Mouse (Mus musculus) lung, postnatal 25 days (tissue): ENCODE measurements around the gene Tmem107.

ENCODE experiments used
- DNase-seq: peaks from one replicate; pipeline ENCODE4 v3.0.0; 2022; ENCODE audit warnings: low spot score

Tmem107 gene

DNA sequence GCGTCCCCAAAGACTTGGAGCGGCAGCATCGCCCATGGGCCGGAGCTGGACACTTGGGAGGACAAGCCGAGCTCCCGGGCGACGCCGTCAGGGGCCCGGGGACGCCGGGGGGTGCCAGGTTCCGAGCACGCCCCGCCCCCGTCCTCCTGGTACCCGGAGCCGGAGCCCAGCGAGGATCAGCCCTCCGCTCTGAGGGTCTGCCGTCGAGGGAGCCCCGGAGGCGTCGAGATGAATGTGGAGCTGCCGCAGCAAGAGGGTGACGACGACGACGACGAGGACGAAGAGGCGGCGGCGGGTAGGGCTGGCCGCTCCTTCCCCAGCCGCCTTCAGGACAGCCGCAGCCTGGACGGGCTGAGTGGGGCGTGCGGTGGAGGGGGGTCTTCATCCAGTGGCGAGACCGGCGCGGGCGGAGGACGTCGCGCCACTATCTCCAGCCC lies 10.6 kb upstream of the Tmem107 start:
- no peak for DNase-seq

DNA sequence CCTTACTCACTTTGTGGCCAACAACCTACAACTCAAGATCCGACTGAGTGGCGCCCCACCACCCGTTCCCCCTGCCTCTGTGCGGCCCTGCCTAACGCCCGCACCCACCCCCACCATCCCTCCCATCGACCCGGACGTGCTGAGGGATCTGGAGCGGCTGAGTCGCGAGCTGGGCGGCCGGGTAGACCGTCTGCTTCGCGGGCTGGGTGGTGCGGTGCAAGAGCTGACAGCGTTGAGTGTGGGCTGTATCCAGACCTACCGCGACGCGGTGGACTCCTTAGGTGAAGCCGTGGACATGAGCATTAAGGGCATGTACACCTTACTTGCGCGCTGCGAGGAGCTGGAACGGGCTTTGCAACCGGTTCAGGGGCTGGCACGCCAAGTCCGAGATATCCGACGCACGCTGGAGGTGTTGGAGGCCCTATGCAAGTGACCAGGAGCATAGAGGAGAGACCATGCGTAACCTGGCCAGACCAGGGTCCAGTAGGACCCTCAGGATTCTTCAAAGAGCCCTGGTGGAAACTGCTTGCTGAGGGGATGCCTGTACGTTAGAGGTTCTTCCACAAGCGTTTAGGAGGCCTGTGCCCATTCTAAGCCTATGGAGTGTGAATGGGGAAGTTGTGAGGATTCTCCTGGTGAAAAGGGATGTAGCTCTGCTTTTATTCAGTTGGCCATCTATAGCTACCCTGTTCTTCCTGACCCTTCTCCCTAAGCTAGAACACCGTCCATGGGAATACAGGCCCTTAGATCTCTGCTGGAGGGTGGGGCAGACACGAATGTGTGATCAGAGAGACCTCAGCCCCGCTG lies 10.0 kb upstream of the Tmem107 start:
- no peak for DNase-seq

DNA sequence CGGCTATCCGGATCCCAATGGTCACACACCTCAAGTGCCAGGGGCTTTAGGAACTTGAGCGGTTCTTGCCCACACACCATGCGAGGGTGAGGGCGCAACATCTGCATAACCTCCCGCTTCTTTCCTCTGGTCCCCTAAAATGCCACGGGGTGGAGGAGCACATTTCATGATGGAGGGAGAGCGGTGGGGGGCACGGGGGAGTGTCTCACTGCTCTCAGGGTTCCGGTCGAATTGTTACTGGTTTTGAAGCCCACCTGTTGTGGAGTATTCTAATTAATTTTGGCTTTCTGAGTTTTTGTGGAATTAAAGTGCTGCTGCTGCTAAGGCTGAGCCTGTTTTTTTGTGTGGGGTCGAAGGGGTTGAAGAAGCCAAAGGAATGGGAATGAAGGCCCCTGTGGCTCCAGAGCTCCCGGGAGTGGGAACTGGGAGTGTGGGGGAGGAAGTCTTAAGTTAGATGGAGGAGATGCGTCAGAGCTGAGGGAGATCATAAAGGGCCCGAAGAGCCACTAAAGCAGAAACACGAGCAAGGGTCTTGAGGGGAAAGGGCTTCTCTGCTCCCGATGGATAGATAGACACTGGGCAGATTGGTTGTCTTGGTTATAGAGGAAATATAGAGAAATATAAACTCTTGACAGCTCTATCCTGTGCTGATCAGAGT lies 9.2 kb upstream of the Tmem107 start:
- no peak for DNase-seq

DNA sequence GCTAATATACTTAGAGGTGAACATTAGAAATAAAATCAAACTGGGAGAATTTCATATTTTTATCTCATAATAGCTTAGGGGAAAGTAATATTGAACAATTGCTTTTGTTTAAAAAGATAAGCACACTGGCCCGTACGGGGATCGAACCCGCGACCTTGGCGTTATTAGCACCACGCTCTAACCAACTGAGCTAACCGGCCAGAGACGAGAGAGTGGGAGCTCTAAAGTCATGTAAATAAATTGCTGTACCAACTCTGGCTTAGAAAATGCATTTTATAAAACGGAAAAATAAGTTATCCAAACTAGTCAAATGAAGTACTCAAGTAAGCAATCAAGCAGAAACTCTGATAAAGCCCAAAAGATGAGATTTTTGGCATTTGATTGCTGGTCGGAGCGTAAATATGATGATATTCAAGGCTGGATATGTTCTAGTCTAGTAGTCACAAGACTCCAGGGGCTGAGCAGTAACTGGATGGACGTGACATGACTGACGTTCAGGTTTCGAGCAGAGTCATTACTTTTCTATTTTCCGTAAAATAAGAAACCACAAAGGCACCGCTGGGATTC lies 8.3 kb upstream of the Tmem107 start:
- DNase-seq = peak; percentile 80

DNA sequence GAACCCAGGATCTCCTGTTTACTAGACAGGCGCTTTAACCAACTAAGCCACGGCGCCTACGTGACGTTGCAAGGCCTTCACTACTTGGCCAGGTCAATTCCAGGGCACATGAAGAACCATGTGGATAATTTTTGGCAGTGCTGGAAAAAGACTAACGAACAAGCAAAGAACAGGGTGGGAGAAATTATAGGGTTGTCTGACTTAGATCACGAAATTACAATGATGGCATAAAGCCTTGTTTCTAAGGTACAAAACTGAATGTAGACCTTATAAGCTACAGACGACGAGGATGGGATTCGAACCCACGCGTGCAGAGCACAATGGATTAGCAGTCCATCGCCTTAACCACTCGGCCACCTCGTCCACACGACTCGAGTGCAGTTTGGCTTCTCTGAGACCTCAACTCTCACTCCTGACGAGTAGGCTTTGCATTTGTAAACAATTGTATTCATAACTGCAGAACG lies 7.8 kb upstream of the Tmem107 start:
- peak; percentile 97 for DNase-seq

DNA sequence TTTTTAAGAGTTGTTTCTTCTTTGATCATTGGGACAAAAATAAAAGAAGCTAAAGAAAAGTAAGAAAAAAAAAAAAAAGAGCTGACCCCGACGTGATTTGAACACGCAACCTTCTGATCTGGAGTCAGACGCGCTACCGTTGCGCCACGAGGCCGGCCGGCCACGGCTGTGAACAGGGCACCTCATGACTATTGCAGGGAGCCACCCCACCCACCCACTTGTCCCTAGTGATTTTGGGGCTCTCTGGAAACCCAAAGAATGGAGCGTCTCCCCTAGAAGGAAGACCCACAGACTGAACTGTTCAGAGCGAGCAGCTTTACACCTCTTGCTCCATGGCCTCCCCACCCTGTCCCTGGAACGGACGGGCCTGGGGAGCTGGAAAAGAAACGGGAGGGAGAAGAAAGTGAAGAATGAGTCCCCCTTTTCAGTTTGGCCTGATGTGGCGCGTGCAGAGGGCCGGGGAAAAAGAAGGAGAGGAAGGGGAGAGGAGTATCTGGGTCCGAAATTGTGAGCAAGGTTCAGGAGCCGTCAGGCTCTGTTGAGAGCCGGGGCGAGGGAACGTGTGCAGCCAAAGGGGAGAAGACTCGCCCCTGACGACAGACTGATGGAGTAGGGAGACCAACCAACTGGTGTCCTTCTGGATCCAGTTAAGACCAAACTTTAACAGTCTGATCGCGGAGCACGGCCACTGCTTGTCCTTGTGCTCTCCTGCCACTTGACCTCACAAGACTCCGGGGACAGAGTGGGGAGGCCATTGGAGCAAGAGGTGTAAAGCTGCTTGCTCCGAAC lies 7.0 kb upstream of the Tmem107 start:
- DNase-seq = peak; percentile 64

DNA sequence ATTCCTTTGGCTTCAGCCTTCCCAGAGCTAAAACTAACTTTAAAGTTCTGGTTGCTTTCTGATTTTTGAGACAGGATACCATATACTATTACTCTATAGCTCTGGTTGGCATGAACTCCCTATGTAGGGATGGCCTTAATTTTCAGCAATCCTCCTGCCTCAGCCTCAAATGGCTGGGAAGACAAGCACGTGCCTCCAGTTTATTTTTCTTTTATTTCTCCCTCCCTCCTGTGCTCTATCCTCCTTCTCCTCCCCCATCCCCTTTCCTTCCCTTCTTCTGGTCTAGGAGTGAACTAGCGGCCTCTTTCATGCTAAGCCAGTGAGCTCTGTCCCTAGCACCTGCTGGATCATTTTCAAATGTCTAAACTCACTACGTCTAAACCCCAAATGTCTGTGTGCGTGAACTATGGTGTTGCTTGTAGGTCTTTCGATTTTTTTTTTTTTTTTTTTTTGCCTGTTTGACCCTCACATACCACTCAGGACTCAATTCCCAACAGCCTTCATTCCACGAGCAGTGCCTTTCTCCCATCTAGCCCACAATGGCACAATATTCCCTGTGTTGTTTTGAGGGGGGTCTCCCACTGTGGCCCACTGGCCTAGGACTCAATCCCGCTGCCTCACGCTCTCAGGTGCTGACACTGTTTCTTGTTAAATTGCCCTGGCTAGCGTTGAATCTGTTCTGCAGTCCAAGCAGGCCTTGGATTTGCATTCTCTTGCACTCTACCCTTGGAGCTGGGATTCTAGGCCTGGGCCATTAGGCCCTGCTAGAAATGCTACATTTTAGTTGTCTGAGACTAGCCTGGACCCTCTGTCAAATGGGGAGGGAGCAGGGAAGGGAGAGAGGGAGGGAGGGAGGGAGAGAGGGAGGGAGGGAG lies 6.1 kb upstream of the Tmem107 start:
- DNase-seq = no peak

DNA sequence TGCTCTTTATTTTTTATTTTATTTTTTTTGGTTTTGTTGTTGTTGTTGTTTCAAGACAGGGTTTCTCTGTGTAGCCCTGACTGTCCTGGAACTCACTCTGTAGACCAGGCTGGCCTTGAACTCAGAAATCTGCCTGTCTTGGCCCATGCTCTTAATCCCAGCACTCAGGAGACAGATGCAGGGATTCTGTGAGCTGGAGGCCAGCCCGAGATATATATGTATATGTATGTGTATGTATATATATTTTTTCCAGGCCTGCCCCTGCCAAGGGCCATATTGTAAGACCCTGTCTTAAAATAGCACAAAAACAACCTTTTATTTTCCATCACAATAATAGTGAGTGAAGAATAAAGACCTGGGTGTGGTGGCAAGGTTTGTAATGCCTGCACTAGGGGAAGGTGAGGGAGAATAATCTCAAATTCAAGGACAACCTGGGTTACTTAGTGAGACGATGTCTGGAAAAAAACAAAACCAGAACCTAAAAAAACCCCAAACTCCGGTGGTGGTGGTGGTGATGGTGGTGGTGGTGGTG lies 5.1 kb upstream of the Tmem107 start:
- DNase-seq = no peak

DNA sequence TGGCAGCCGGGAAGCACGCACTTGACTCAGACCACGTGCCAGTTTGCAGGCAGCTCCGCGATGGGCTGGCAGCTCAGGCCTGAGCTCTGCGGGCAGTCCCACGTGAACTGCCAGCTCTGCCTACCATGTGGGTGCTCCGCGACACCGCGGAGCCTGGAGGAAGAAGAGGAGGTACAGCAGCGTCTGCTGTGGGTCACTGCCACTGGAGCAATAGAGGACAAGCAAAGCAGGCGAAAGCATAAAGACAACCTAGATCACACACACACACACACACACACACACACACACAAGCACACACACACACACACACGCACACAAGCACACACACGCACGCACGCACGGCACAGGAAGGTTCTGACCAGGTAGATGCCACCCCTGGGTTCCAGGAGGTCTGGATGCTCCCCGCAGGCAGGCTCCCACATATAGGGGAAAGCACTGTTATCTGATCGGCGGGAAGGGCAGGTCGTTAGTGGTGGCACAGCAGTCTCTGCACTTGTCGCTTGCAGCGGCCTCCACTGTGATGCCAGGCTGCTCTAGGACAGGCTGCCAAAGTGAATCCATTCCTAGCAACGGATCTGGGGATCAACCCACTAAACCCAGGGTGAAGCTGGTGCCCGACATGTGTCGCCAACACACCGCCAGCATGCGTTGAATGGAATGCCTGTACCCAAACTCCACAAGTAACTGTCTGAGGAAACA lies 4.3 kb upstream of the Tmem107 start:
- DNase-seq = peak; percentile 46

DNA sequence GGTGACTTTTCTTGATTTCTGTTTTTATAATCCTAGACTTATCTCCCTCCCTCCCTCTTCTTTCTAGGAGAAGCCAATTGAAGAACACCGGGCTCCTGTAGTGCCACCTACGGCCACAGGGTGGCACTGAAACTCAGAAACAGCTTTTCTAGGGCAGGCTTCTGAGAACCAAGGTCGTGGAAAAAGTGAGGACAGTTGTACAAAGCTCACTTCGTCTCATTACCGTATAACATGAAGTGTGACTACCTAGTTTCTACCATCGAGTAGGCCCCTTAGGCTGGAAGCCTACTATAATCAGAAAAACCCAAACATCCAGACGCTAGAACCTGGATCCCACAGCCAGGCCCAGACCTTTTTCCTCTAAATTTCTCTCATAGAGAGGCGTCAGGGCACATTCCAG lies 3.6 kb upstream of the Tmem107 start:
- peak; percentile 92 for DNase-seq

DNA sequence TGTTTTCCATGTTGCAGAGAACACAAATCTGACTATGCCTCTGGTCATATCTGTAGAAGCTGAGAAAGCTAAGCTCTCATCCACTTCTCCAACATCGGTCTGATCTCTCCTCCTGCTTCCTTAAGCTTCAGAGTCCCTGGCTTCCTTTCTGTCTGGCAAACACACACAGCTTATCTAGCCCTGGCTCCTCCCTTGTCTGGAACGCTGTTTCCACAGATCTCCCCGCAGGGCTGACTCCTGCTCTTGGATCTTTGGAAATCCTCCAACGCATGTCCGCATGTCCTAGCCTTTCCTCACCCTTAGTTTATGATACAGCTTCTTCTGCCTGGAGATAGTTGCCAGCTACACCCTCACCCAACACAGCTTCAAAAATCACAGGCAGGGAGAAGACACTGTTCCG lies 3.0 kb upstream of the Tmem107 start:
- DNase-seq = peak; percentile 62

DNA sequence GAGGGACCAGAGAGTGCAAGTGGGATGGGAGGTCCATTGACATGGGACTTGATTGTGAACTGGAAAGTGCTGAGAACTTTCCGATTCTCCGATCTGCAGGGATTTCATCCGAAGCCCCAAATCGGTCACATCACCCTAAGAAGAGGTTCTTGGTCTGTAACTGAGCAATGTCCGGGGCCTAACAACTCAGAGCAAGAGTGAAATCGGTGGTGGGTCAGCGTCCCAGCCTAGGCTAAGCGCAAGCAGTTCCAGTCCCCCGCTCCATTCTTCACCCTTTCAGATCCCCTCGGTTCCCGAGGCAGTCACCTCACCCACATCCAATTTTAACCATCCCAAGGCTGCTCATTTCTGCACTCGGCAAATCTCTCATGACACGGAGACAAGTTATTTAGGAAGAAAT lies 513 bp upstream of the Tmem107 start:
- DNase-seq = no peak

DNA sequence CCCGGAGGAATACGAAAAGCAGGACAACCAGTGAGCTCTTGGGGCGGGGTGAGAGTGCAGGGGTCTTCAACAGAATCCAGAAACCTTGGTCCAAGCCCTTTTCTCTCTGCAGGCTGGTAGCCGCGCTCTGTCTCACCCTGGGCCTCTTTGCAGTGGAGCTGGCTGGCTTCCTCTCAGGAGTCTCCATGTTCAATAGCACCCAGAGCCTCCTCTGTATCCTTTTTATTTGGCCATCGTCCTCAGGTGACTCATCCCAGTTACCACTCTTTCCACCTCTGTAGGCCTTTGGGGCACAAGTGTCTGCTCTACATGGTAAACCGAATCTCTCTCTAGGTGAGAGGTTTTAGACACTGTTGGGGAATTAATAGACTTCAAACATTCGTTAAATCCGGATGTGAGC lies 656 bp downstream of the Tmem107 start:
- no peak for DNase-seq

DNA sequence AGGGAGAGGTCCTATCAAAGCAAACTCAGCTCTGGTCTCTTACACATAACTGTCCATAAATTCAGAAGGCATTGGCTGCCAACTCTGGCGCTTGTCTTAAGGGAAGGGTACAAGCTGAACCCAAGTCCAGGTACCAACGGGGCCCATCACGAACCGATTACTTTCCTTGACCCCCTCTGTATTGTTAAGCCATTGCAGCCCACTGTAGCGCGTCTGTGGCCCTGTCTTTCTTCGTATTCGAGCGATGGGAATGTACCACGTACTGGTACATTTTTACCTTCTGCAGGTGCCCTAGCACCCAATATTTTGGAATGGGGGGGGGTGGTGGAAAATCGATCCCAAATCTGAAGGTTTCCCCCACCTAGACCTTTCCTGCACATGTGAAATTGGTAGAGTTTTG lies 1.6 kb downstream of the Tmem107 start:
- DNase-seq = no peak

DNA sequence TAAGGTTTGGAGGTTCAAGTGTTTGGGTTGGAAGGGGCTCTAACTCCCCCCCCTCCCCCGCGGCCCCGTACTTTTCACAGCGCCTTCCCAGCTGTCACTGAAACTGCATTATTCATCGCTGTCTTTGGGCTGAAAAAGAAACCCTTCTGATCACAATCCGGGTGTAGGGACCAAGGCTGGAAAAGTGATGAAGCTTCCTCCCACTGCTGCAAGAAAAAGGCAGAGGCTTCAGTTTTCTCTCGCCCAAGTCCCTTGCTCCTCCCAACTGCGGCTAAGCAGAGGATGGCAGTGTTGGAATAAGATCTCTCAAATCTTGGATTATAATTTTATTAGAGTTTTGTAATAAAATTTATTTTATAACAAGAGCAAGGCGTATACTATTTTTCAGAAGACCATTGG lies 2.1 kb downstream of the Tmem107 start:
- DNase-seq = no peak

DNA sequence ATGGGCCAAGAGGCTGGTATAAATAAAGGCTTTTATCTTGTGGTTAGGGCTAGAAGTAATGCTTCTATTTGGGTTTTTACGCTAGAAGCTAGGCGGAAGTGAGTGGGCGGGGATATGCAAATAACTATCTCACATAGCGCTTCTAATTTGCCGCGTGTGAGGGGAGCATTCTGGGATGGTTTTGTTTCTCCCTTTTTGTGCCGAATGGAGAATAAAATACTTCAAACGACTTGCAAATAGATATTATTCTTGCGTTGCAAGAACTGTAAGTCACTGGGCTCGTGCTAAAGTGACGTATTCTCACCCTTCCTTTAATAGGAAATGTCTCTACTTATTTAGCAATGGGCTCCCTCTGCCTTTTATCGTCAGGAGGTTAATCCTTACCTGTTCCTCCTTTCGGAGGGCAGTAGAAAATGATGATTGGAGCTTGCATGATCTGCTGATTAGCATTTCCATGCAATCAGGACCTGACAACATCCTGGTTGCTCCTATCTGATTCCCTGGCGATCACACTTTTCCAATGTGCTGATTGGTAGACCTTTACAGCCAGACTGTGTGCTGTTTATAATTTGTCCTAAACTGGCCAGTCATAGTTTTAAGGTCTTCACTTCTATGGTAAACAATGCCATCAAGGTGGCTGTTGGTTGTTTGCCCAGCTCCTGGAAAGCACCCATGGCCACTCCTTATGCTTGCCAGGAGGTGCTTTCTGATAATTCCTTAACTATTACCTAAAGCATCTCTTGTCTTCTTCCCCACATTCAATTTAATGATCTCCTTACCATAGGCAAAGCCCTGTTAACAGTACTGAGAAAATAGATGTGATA lies 2.7 kb downstream of the Tmem107 start:
- peak; percentile 92 for DNase-seq

DNA sequence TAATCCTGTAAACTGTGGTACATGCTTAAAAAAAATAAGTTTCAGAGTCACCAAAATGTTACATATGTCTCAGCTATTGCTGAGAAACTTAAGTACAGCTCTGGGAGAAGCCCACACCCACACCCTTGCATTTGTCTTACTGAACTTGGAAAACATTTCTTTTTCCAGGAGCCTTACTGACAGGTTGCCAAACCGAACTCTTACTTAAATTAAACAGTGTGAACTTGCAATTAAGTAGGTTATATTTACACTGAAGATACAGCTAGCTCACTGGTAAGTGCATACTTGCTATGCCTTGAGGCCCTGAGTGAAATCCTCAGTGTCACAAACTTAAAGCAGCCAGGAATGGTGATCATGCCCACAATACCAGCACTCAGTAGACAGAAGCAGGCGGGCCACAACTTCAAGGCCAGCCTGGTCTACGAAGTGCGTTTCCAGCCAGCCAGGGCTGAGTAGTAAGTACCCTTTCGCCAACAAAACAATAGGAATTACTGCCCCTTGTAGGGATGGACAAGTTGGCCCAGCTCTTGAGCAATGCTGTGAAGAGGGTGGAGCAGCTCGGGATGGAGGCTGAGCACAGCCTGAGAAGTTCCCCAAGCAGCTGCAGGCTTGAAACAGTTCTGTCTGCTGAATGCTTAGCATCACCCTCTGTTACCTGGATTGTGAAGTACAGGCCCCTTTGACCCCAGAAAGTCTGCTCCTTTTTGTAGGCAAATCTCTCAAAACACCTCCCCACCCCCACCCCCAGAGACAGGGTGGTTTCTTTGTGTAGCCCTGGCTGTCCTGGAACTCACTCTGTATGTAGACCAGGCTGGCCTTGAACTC lies 3.6 kb downstream of the Tmem107 start:
- DNase-seq = no peak

DNA sequence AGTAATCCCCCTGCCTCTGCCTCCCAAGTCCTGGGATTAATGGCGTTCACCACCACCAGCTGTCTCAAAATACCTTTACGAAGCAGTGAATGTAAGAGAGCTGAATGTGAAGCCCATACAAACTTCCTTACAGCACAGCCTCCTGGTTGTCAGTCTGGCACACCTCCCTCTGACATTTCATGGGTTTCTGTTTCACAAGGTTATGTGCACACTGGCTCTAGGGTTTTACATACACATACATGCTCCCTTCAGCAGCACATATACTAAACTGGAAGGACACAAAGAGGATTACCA lies 4.1 kb downstream of the Tmem107 start:
- no peak for DNase-seq
